Mouse (Mus musculus): ENCODE measurements at regions not wholly inside any gene's neighbourhood (a gene's known extent, or its start where the extent isn't known, plus 50 kb on each side); places are given as distances from the start of the nearest gene placed in this dataset.

DNA sequence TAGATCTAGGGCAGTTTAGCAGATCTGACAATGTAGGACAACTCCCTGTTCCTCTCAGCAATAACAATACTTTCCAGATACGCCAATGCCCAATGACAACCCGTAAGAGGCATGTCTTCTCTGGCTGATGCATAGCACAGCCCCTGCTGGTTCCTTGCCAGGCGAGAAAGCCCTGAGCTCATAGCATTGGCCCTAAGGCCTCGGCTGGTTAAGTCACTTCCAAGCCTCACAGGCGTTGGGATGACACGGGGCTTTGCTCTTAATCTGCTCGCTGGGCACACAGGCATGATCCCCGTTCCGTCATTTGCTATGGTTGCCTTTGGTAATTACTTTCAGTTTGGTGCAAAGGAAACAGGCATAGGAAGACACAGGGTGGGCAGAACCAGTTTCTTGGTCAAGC, 111.0 kb upstream of the Sulf2 start:
- TF ChIP-seq EP300 (IDR thresholded peaks at IDR 0.05; ENCODE audit: low read depth) (no peak), CTCF (IDR thresholded peaks at IDR 0.05; ENCODE audit: low read depth) (no peak)
- Histone ChIP-seq H3K9ac (replicated peaks) (no peak overlapping the region), H3K4me3 (ENCODE audit: insufficient read depth in 1 of 2, low read depth in 2 of 2, low read length in 2 of 2) (no peak overlapping the region), H3K27me3 (ENCODE audit: control insufficient read depth, insufficient read depth, low read length) (no peaks in the 10 kb centered on the region), H3K36me3 (replicated peaks; ENCODE audit: control insufficient read depth, insufficient read depth, low read depth) (no peaks in the 10 kb centered on the region), H3K9me3 (ENCODE audit: control insufficient read depth, low read length) (no peaks in the 10 kb centered on the region), H3K27ac (no peak overlapping the region), H3K4me1 (replicated peaks; ENCODE audit: control insufficient read depth in 2 of 2, insufficient read depth in 2 of 2, low read length in 1 of 2) (0 out of 4 replicates have a peak, but pooled peaks cover 0 to 2% of the 10 kb centered on the region in 2 experiments), H3K4me2 (ENCODE audit: low read depth) (no peak overlapping the region)
- no peak for ATAC-seq (ENCODE audit: insufficient read depth)
- no peak for DNase-seq (ENCODE audit: low read depth in 3 of 3, low spot score in 3 of 3)
- 69% methylated on average over 9 of the region's 9 CpGs for WGBS (ENCODE audit: insufficient replicate concordance)

DNA sequence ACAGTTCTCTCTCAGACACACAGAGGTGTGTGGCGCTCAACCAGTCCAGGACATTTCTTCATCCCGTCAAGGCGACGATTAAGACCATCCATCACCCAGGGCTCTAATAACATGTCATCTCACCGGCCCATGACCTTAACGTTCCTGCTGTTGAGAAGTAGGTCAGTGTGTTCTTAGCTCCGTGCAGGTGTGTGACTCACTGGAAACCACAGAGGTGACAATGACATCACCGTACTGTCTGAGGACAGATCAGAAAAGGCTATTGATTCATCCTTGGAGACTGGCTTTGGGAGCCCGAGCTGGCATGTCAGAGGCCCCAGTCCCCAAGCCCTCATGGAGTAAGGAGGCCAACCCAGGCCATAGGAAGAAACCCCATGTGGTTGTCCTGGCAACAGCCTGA, 109.3 kb upstream of the Sulf2 start:
- Histone ChIP-seq H3K27ac (no peak overlapping the region), H3K4me1 (replicated peaks; ENCODE audit: control insufficient read depth in 2 of 2, insufficient read depth in 2 of 2, low read length in 1 of 2) (0 out of 4 replicates have a peak, but pooled peaks cover 0 to 2% of the 10 kb centered on the region in 2 experiments), H3K9ac (replicated peaks) (no peak overlapping the region), H3K36me3 (replicated peaks; ENCODE audit: control insufficient read depth, insufficient read depth, low read depth) (no peaks in the 10 kb centered on the region), H3K9me3 (ENCODE audit: control insufficient read depth, low read length) (no peaks in the 10 kb centered on the region), H3K4me3 (ENCODE audit: insufficient read depth in 1 of 2, low read depth in 2 of 2, low read length in 2 of 2) (no peak overlapping the region), H3K4me2 (ENCODE audit: low read depth) (no peak overlapping the region), H3K27me3 (ENCODE audit: control insufficient read depth, insufficient read depth, low read length) (no peaks in the 10 kb centered on the region)
- TF ChIP-seq EP300 (IDR thresholded peaks at IDR 0.05; ENCODE audit: low read depth): no peak
- TF ChIP-seq CTCF (IDR thresholded peaks at IDR 0.05; ENCODE audit: low read depth): no peak
- no peak for ATAC-seq (ENCODE audit: insufficient read depth)
- WGBS (ENCODE audit: insufficient replicate concordance): 68% methylated on average over 9 of the region's 9 CpGs
- DNase-seq (ENCODE audit: low read depth in 3 of 3, low spot score in 3 of 3): no peak

DNA sequence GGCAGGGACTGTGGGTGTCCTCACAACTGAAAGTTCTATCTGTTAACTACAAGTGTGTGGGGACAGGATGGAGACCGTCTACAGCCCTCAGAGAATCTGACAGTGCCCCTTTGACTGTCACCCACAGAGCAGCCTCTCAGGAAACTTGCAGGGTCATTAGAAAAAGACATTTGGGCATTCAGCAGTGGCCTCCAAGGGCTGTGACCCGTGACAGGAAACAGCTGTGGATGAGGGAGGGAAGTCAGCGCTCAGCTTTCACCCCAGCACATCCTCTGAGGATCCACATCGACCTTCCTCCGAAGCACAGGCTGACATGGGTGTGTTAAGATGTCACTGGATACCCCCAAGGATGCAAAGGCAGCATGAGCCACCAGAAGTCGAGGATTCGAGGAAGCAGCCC, 106.3 kb upstream of the Sulf2 start:
- 8% methylated on average over 7 of the region's 7 CpGs for WGBS (ENCODE audit: insufficient replicate concordance)
- Histone ChIP-seq H3K4me1 (replicated peaks; ENCODE audit: control insufficient read depth in 2 of 2, insufficient read depth in 2 of 2, low read length in 1 of 2) (0 out of 4 replicates have a peak, but pooled peaks cover 0 to 2% of the 10 kb centered on the region in 2 experiments), H3K36me3 (replicated peaks; ENCODE audit: control insufficient read depth, insufficient read depth, low read depth) (no peaks in the 10 kb centered on the region), H3K4me2 (ENCODE audit: low read depth) (no peak overlapping the region), H3K4me3 (ENCODE audit: insufficient read depth in 1 of 2, low read depth in 2 of 2, low read length in 2 of 2) (no peak overlapping the region), H3K9me3 (ENCODE audit: control insufficient read depth, low read length) (no peaks in the 10 kb centered on the region), H3K9ac (replicated peaks) (no peak overlapping the region), H3K27me3 (ENCODE audit: control insufficient read depth, insufficient read depth, low read length) (no peaks in the 10 kb centered on the region), H3K27ac (no peak overlapping the region)
- ATAC-seq (ENCODE audit: insufficient read depth) (no peak), DNase-seq (ENCODE audit: low read depth in 3 of 3, low spot score in 3 of 3) (no peak)
- TF ChIP-seq EP300 (IDR thresholded peaks at IDR 0.05; ENCODE audit: low read depth) (no peak), CTCF (IDR thresholded peaks at IDR 0.05; ENCODE audit: low read depth) (no peak)

DNA sequence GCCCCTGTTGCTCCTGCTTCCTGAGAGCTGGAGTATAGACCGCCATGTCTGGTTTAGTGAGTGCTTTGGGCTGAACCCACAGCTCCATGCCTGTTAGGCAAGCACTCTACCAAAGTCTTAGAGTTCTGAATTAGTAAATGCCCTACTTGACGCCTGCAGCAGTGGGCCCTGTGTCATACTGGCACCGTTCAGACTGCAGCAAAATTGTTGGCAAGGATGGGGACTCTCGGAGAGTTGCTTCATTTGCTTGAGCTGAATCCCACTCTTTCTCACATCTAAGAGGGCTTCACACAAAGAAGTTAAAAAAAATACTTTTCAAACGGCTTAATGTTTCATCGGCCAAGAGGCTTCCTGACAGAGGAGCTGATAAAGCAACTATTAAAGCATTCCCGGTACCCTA, 105.6 kb upstream of the Sulf2 start:
- Histone ChIP-seq H3K4me2 (ENCODE audit: low read depth) (no peak overlapping the region), H3K9ac (replicated peaks) (no peak overlapping the region), H3K9me3 (ENCODE audit: control insufficient read depth, low read length) (no peaks in the 10 kb centered on the region), H3K27me3 (ENCODE audit: control insufficient read depth, insufficient read depth, low read length) (no peaks in the 10 kb centered on the region), H3K4me1 (replicated peaks; ENCODE audit: control insufficient read depth in 2 of 2, insufficient read depth in 2 of 2, low read length in 1 of 2) (0 out of 4 replicates have a peak, but pooled peaks cover 0 to 2% of the 10 kb centered on the region in 2 experiments), H3K36me3 (replicated peaks; ENCODE audit: control insufficient read depth, insufficient read depth, low read depth) (no peaks in the 10 kb centered on the region), H3K27ac (no peak overlapping the region), H3K4me3 (ENCODE audit: insufficient read depth in 1 of 2, low read depth in 2 of 2, low read length in 2 of 2) (no peak overlapping the region)
- 56% methylated on average over 7 of the region's 7 CpGs for WGBS (ENCODE audit: insufficient replicate concordance)
- DNase-seq (ENCODE audit: low read depth in 3 of 3, low spot score in 3 of 3): no peak
- ATAC-seq (ENCODE audit: insufficient read depth): no peak
- TF ChIP-seq CTCF (IDR thresholded peaks at IDR 0.05; ENCODE audit: low read depth) (no peak), EP300 (IDR thresholded peaks at IDR 0.05; ENCODE audit: low read depth) (no peak)

DNA sequence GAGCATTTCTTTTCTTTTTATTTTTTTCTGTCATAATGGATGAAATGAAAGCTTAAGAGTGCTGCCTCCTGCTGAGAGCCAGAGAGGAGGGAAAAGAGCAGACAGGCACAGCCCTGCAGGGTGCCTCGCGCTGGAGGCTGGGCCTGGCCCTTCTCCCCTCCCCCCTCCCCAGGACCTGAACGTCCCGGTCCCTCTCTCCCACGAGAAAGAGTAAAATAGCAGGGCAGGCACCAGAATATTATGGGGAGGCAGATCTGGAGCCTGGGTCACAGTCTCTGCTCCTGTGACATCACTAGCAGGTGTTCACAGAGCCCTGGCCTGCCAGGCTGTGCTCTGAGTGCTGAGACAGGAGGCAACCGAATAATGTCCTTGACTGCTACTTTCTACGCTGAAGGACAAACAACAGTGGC, 103.3 kb upstream of the Sulf2 start:
- ATAC-seq (ENCODE audit: insufficient read depth): no peak
- DNase-seq (ENCODE audit: low read depth in 3 of 3, low spot score in 3 of 3): no peak
- Histone ChIP-seq H3K27ac (no peak overlapping the region), H3K4me3 (ENCODE audit: insufficient read depth in 1 of 2, low read depth in 2 of 2, low read length in 2 of 2) (no peak overlapping the region), H3K27me3 (ENCODE audit: control insufficient read depth, insufficient read depth, low read length) (no peaks in the 10 kb centered on the region), H3K4me2 (ENCODE audit: low read depth) (no peak overlapping the region), H3K9me3 (ENCODE audit: control insufficient read depth, low read length) (no peaks in the 10 kb centered on the region), H3K4me1 (replicated peaks; ENCODE audit: control insufficient read depth in 2 of 2, insufficient read depth in 2 of 2, low read length in 1 of 2) (0 out of 4 replicates have a peak, but pooled peaks cover 0 to 2% of the 10 kb centered on the region in 2 experiments), H3K36me3 (replicated peaks; ENCODE audit: control insufficient read depth, insufficient read depth, low read depth) (no peaks in the 10 kb centered on the region), H3K9ac (replicated peaks) (no peak overlapping the region)
- no peak for TF ChIP-seq CTCF (IDR thresholded peaks at IDR 0.05; ENCODE audit: low read depth)
- 31% methylated on average over 7 of the region's 7 CpGs for WGBS (ENCODE audit: insufficient replicate concordance)
